Mouse (Mus musculus): ENCODE data around the gene Carns1. TPM values are rescaled to one million over a fixed set of nuclear protein-coding genes. Genes with fewer than 3 reads are reported as not detected.
A peak's percentile ranks its signal among the peaks of the same experiment; 100 is the strongest.

The Carns1 gene
- polyA plus RNA-seq, 1 experiment from 2014 or later: 2.6 TPM

DNA sequence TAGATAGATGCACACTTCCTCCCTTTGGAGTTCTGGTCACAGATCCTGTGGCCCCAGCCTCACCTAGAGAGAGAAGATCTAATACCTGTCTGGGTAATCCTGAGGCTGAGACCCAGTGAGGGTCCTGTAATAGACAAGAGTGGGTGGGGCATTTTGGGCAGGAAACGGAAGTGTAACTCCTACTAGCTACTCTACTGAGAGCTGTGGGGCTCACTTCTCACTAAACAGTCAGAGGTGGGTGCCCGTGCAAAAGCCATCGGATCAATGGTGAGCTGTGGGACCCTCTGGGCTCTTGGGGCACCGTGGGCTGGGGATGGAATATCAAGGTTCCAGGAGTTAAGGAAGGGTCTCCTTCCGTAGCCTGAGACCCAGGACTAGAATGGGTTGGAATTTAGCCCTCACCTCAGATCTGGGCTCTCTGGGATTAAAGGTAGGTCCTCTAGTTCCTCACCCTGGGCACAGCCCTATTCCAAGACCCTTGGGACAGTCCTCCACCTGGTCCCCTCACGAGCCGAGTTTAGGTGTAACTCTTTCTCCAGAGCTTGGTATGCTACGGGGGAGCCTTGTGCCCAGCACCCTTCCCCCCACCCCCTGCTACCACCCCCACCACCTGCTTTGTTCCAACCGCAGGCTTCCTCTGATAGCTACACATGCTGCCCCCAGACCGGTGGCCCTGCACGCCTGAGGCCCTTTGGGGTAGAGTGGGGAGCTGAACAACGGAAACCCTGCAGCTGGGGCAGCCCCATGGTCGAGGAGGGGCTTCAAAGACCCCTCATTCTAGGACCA is 20.6 kb downstream of the Carns1 start:
- Histone ChIP-seq H3K4me2 (replicated peaks; ENCODE audit: low read depth, low read length) (no peak overlapping the region), H3K9ac (replicated peaks; ENCODE audit: low read depth) (no peak overlapping the region), H3K27me3 (replicated peaks; ENCODE audit: insufficient read depth, low read length) (no peaks in the 10 kb centered on the region), H3K9me3 (ENCODE audit: low read length) (no peaks in the 10 kb centered on the region), H3K36me3 (ENCODE audit: insufficient read depth, low read length) (peaks cover 23% of the 10 kb centered on the region), H3K4me1 (ENCODE audit: insufficient read depth, low read depth, low read length) (no peaks in the 10 kb centered on the region), H3K4me3 (ENCODE audit: low read depth, low read length) (no peak overlapping the region), H3K27ac (ENCODE audit: low read length) (0 out of 2 replicates have a peak overlapping the region, but pooled peaks have one; percentile 26)
- ATAC-seq: no peak
- 67% methylated on average over 13 of the region's 13 CpGs for WGBS
- DNase-seq (ENCODE audit: low spot score): no peak
- no peak for TF ChIP-seq CTCF (IDR thresholded peaks at IDR 0.05)

DNA sequence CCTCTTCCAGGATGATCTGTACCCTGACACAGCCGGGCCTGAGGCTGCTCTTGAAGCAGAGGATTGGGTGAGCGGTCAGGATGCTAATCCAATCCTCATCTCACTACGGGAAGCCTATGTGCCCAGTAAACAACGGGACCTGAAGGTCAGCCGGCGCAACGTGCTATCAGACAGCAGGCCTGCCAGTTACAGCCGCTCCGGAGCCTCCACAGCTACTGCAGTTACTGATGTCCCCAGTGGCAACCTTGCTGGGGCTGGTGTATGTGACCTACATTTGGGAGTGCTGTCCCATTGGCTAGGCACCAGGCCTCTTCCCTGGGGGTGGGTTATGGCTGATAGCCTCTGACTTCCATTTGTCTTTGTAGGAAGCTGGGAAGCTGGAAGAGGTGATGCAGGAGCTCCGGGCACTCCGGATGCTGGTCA is 22.0 kb downstream of the Carns1 start, which contains the start of gene Ptprcap:
Gene Ptprcap, plus strand, starts transcription at position 373 of the 423 bp plus-strand sequence.
- no peak within 1 kb of the TSS for H3K27ac ChIP-seq (ENCODE audit: low read length)
- no peak for TF ChIP-seq CTCF (IDR thresholded peaks at IDR 0.05)
- no peak for TF ChIP-seq EP300 (IDR thresholded peaks at IDR 0.05)
- ATAC-seq (no peak), DNase-seq (ENCODE audit: low spot score) (no peak)
- H3K27me3 ChIP-seq (replicated peaks; ENCODE audit: insufficient read depth, low read length): no peaks in the 10 kb centered on the region
- H3K4me1 ChIP-seq (ENCODE audit: insufficient read depth, low read depth, low read length): peaks cover 6% of the 10 kb centered on the region; the same call in 1 of the 2 replicates
- WGBS: 60% methylated on average over 11 of the region's 11 CpGs
- no peak within 1 kb of the TSS for H3K4me2 ChIP-seq (replicated peaks; ENCODE audit: low read depth, low read length)
- peaks cover 13% of the 10 kb centered on the region; the same call in 1 of the 2 replicates for H3K36me3 ChIP-seq (ENCODE audit: insufficient read depth, low read length)
- no peak within 1 kb of the TSS for H3K9ac ChIP-seq (replicated peaks; ENCODE audit: low read depth)
- no peak within 1 kb of the TSS for H3K4me3 ChIP-seq (ENCODE audit: low read depth, low read length)
- no peaks in the 10 kb centered on the region for H3K9me3 ChIP-seq (ENCODE audit: low read length)

DNA sequence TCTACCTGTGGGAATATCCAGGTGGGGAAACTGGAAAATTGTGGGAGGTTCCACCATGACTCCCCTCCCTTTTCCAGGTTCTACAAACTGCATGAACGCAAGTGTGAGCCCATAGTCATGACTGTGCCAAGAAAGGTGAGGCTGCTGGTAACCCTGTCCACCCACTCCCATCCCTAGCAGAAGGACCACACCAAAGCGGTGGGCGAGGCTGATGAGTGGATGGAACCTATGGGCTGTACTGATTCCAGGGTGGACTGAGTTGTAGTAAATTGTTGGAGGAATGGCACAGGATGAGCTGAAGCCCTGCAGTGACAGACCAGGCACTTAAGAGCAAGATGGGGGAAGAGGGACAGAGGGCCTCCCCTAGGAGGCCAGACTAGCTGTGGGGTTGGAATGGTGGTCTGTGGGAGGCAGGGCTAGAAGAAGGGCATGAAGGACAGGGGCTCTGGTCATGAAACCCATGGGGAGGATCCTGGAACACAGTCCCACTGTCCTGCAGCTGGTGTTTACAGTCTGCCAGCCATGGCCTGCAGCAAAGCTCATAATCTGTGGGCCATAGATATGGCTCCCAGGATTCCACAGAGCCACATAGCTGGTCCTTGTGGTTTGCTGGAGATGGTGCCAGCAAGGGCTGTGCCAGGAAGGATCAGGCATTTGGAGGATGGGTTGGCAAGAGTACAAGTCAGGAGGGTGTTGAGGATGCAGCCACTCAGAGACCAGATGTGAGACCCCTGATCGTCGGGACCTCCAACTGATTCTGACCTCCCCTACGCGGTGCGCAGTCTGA is 22.6 kb downstream of the Carns1 start:
- TF ChIP-seq EP300 (IDR thresholded peaks at IDR 0.05): no peak
- TF ChIP-seq CTCF (IDR thresholded peaks at IDR 0.05): no peak
- no peak for ATAC-seq
- 78% methylated on average over 8 of the region's 8 CpGs for WGBS
- Histone ChIP-seq H3K4me1 (ENCODE audit: insufficient read depth, low read depth, low read length) (peaks cover 10% of the 10 kb centered on the region; the same call in 1 of the 2 replicates), H3K9me3 (ENCODE audit: low read length) (no peaks in the 10 kb centered on the region), H3K36me3 (ENCODE audit: insufficient read depth, low read length) (peaks cover 13% of the 10 kb centered on the region; the same call in 1 of the 2 replicates), H3K9ac (replicated peaks; ENCODE audit: low read depth) (no peak overlapping the region), H3K27me3 (replicated peaks; ENCODE audit: insufficient read depth, low read length) (no peaks in the 10 kb centered on the region), H3K4me2 (replicated peaks; ENCODE audit: low read depth, low read length) (no peak overlapping the region), H3K27ac (ENCODE audit: low read length) (no peak overlapping the region), H3K4me3 (ENCODE audit: low read depth, low read length) (no peak overlapping the region)
- no peak for DNase-seq (ENCODE audit: low spot score)

DNA sequence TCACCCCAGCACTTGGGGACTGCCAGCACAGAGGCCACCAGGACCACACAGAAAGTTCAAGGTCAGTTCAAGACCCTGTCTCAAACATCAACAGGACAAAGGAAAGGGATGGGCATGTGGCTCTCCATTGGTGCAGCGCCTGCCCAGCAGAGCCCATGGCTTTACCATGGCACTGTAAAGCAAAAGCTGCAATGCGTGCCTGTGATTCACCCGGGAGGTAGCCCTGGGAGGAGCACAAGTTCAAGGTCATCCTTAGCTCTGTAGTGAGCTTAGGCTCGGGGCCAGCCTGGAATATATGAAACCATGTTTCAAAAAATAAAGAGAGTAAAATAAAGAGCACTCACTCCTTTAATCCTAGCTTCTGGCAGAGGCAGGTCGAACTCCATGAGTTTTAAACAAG is 23.4 kb downstream of the Carns1 start:
- ATAC-seq (no peak), DNase-seq (ENCODE audit: low spot score) (no peak)
- H3K4me3 ChIP-seq (ENCODE audit: low read depth, low read length): no peak overlapping the region
- no peak overlapping the region for H3K9ac ChIP-seq (replicated peaks; ENCODE audit: low read depth)
- H3K27ac ChIP-seq (ENCODE audit: low read length): no peak overlapping the region
- no peaks in the 10 kb centered on the region for H3K27me3 ChIP-seq (replicated peaks; ENCODE audit: insufficient read depth, low read length)
- H3K9me3 ChIP-seq (ENCODE audit: low read length): no peaks in the 10 kb centered on the region
- no peak for TF ChIP-seq EP300 (IDR thresholded peaks at IDR 0.05)
- no peak for TF ChIP-seq CTCF (IDR thresholded peaks at IDR 0.05)
- H3K36me3 ChIP-seq (ENCODE audit: insufficient read depth, low read length): peaks cover 9% of the 10 kb centered on the region; the same call in 1 of the 2 replicates
- H3K4me1 ChIP-seq (ENCODE audit: insufficient read depth, low read depth, low read length): peaks cover 12% of the 10 kb centered on the region; the same call in 1 of the 2 replicates
- 86% methylated on average over 5 of the region's 5 CpGs for WGBS
- no peak overlapping the region for H3K4me2 ChIP-seq (replicated peaks; ENCODE audit: low read depth, low read length)

DNA sequence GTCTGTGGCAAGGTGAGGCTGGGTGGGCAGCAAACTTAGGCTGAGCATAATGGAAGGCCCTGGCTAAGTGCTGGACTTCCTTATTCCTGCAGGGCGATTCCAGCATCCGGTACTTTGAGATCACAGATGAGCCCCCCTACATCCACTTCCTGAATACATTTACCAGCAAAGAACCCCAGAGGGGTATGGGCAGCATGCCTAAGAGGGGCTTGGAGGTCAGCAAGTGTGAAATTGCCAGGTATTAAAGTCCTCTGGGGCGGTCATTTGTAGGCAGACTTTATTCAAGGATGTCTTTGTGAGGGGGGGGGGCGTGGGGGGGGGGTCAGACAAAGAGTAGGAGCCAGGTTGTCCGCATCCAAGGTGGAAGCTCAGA is 23.8 kb downstream of the Carns1 start:
- Histone ChIP-seq H3K9ac (replicated peaks; ENCODE audit: low read depth) (no peak overlapping the region), H3K4me1 (ENCODE audit: insufficient read depth, low read depth, low read length) (peaks cover 12% of the 10 kb centered on the region; the same call in 1 of the 2 replicates), H3K4me2 (replicated peaks; ENCODE audit: low read depth, low read length) (no peak overlapping the region), H3K27ac (ENCODE audit: low read length) (no peak overlapping the region), H3K4me3 (ENCODE audit: low read depth, low read length) (no peak overlapping the region), H3K36me3 (ENCODE audit: insufficient read depth, low read length) (peaks cover 5% of the 10 kb centered on the region; the same call in 1 of the 2 replicates), H3K9me3 (ENCODE audit: low read length) (no peaks in the 10 kb centered on the region), H3K27me3 (replicated peaks; ENCODE audit: insufficient read depth, low read length) (no peaks in the 10 kb centered on the region)
- no peak for DNase-seq (ENCODE audit: low spot score)
- no peak for ATAC-seq
- no peak for TF ChIP-seq EP300 (IDR thresholded peaks at IDR 0.05)
- TF ChIP-seq CTCF (IDR thresholded peaks at IDR 0.05): no peak
- WGBS: 70% methylated on average over 5 of the region's 5 CpGs
